Mouse (Mus musculus) kidney, adult 2 months (tissue): Measurements from ENCODE around the gene Ercc8.

ENCODE experiments used
- CTCF ChIP-seq: fragments of 200-500 bp; conservative IDR thresholded peaks from 2 replicates; pipeline ENCODE4 v1.5.1; 2011; ENCODE audit warnings: low read depth, mild to moderate bottlenecking, control low read depth, low read length, moderate library complexity, mixed read lengths; ENCODE audit not compliant: insufficient read depth, insufficient read length
- POLR2A ChIP-seq: fragments of 200-500 bp; IDR thresholded peaks from one replicate; pipeline ENCODE4 v1.6.1; 2011; ENCODE audit warnings: low read depth, low read length, control low read depth

GRCm38 (mm10) chr13:108240012-108240411, 81.5 kb downstream of the Ercc8 start:
- no peak for TF ChIP-seq POLR2A
- no peak for TF ChIP-seq CTCF
